Mouse (Mus musculus) kidney, embryonic 16.5 days (tissue): Measurements from ENCODE around the gene Rpl4. TPM values are rescaled to one million over a fixed set of nuclear protein-coding genes. Genes with fewer than 3 reads are reported as not detected.
"Not testable (repeated sequence)": the region's sequence is repeated elsewhere in the genome, so short reads cannot be mapped to it uniquely, and the experiment has no call there.

Experiments used
- ATAC-seq: fragments of 200-750 bp; cut with Nextera tagmentation; 2 replicates; pipeline ENCODE4 v1.8.0; 2017; ENCODE audit warnings: moderate TSS enrichment; ENCODE audit not compliant: low FRiP score, low TSS enrichment
- H3K27ac ChIP-seq: fragments of 300-500 bp; sonication (generic); 2 replicates; pipeline ENCODE4 v1.5.1; 2014; ENCODE audit warnings: low read length
- H3K27me3 ChIP-seq: fragments of 300-500 bp; sonication (generic); 2 replicates; pipeline ENCODE4 v1.6.1; 2014; ENCODE audit warnings: low read length, control low read depth, mixed read lengths; ENCODE audit not compliant: insufficient read depth
- H3K36me3 ChIP-seq: fragments of 300-500 bp; sonication (generic); 2 replicates; pipeline ENCODE4 v1.6.1; 2014; ENCODE audit warnings: low read length, control low read depth, mixed read lengths; ENCODE audit not compliant: insufficient read depth
- H3K4me1 ChIP-seq: fragments of 300-500 bp; sonication (generic); 2 replicates; pipeline ENCODE4 v1.6.1; 2014; ENCODE audit warnings: low read length, control low read depth, mixed read lengths; ENCODE audit not compliant: insufficient read depth
- H3K4me2 ChIP-seq: fragments of 300-500 bp; sonication (generic); replicated peaks from 2 replicates; pipeline ENCODE4 v1.6.1; 2014; ENCODE audit warnings: low read depth, low read length
- H3K4me3 ChIP-seq: fragments of 300-500 bp; sonication (generic); 2 replicates; pipeline ENCODE4 v1.5.1; 2014; ENCODE audit warnings: mild to moderate bottlenecking, low read length
- H3K9ac ChIP-seq: fragments of 300-500 bp; sonication (generic); replicated peaks from 2 replicates; pipeline ENCODE4 v1.6.1; 2014; ENCODE audit warnings: low read length
- H3K9me3 ChIP-seq: fragments of 300-500 bp; sonication (generic); 2 replicates; pipeline ENCODE4 v1.6.1; 2016; ENCODE audit warnings: low read length, control low read depth
- WGBS: fragments of 180-500 bp; shearing (Covaris S2); extraction: QIAGEN DNeasy Blood & Tissue Kit; methylation state at CpG from one replicate; pipeline ENCODE4 v1.1.7; 2014; 5-methylcytosine and 5-hydroxymethylcytosine counted together
- polyA plus RNA-seq: library from polyadenylated mRNA; unstranded; fragments of >200 nt; fragmentation: Nextera tagmentation; extraction: Ambion mirVana; gene quantifications from 2 replicates; pipeline ENCODE4 v1.2.1, GENCODE M21; 2015

The Rpl4 gene
- 1,111 and 1,181 TPM in 2 replicates for polyA plus RNA-seq

DNA sequence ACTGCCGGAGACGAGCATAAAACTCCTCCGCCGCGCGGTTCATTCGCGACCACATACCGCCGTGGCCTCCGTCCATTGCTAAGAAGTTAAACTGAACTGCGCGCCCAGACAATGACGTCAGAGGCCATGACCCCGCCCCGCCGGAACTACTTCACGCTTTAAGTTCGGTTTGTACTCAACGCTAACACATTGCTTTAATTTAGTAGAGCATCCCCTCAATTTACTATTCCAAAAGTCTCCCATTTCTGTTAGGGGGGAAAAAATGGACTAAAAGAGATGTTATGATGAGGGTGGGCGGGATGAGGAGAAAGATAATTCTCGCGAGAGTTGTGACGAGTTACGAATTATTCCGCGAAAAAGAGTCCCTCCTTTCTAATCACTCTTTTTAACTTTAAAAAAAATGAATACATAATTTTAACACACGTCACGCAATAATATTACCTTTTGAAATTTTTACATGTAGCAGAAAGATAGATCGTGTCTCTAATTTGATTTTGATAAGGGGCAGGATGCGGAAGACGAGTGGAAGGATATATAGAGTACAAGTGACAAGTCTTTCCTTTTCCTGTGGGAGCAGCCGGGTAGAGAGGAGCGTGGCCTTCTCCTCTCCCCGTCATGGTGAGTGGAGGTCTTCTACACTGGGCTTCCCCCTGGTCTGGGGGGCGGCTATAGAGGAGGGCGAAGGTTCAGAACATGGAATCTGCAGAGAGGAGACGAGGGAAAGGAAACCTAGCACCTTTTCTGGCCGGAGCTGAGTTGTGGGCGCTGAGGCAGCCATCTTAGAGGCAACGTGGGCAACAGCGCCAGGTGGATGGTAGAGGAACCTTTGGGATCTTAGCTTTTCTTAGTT lies at the start of gene Rpl4, which contains the start of gene Zwilch:
Rpl4 (plus strand) TSS at position 560 of the 850 bp plus-strand sequence.
Zwilch (minus strand) TSS at position 289 of the 850 bp plus-strand sequence.
- H3K9me3 ChIP-seq: no peaks in the 10 kb centered on the region
- peak within 1 kb of the TSS; percentile 88 for H3K9ac ChIP-seq
- H3K4me1 ChIP-seq: peaks cover 17% of the 10 kb centered on the region
- WGBS: under 1% methylated on average over 42 of the region's 42 CpGs
- peak within 1 kb of the TSS; percentile 65 for H3K4me3 ChIP-seq
- peak within 1 kb of the TSS; percentile 85 for H3K4me2 ChIP-seq
- H3K27me3 ChIP-seq: no peaks in the 10 kb centered on the region
- H3K36me3 ChIP-seq: peaks cover 37% of the 10 kb centered on the region
- H3K27ac ChIP-seq: peak within 1 kb of the TSS; percentile 98
- peak; percentile 88 for ATAC-seq

DNA sequence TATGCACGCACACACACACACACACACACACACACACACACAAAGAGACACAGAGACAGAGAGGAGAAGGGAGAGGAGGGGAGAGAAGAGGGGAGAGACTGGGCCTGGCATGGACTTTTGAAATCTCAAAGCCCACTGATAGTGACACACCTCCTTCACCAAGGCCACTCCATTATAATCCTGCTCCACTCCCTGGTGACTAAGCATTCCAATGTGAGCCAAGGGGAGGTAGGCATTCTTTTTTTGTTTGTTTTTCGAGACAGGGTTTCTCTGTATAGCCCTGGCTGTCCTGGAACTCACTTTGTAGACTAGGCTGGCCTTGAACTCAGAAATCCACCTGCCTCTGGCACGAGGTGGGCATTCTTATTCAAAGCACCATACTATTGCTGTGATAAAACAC lies 48.3 kb upstream of the Rpl4 start:
- H3K9ac ChIP-seq, H3K9me3 ChIP-seq, H3K27ac ChIP-seq, H3K4me3 ChIP-seq, ATAC-seq, H3K4me2 ChIP-seq, H3K4me1 ChIP-seq, H3K36me3 ChIP-seq, H3K27me3 ChIP-seq: not testable (repeated sequence)
- WGBS: 63% methylated on average over 3 of the region's 3 CpGs

DNA sequence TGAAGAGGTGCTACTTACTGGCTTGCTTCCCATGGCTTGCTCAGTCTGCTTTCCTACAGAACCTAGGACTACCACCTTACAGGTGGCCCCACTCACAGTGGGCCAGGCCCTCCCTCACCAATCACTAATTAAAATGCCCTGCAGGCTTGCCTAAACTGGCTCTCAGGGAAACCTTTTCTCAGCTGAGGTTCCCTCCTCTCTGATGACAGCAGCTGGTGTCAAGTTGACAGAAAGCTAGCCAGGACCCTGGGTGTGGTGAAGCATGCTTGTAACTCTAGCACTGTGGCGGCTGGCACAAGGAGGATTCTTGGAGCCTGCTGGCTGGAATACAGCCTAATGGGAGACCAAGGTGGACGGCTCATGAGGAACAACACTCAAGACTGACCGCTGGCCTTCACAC lies 47.9 kb upstream of the Rpl4 start:
- H3K4me3 ChIP-seq: no peak overlapping the region
- 35% methylated on average over 3 of the region's 3 CpGs for WGBS
- H3K4me1 ChIP-seq: peaks cover 7% of the 10 kb centered on the region; the same call in 1 of the 2 replicates
- no peaks in the 10 kb centered on the region for H3K36me3 ChIP-seq
- no peak overlapping the region for H3K27ac ChIP-seq
- no peak overlapping the region for H3K4me2 ChIP-seq
- no peaks in the 10 kb centered on the region for H3K27me3 ChIP-seq
- H3K9me3 ChIP-seq: no peaks in the 10 kb centered on the region
- peak; percentile 66 for ATAC-seq
- no peak overlapping the region for H3K9ac ChIP-seq

DNA sequence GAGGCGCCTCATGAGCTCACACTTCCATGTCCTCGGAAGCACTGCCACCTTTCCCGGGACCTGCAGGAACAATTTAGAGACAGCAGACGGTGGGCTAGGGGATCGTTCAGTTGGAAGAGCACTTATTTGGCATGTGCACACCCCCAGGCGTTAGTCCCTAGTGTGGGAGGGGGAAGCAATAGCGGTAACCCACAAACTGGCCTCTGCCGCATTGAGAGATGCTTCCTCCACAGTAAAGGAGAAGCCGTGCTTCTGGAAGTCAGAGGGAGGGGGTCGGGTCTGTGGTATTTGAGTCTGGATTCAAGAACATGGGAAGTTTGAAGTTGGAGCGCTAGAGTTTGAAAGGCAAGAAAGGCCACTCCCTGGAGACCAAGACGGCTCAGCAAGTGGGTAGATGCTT lies 47.1 kb upstream of the Rpl4 start:
- H3K9me3 ChIP-seq: no peaks in the 10 kb centered on the region
- no peak for ATAC-seq
- no peak overlapping the region for H3K9ac ChIP-seq
- 43% methylated on average over 12 of the region's 12 CpGs for WGBS
- H3K27me3 ChIP-seq: no peaks in the 10 kb centered on the region
- H3K4me2 ChIP-seq: 0 out of 2 replicates have a peak overlapping the region, but pooled peaks have one; percentile 2
- H3K36me3 ChIP-seq: no peaks in the 10 kb centered on the region
- H3K27ac ChIP-seq: no peak overlapping the region
- H3K4me1 ChIP-seq: peaks cover 7% of the 10 kb centered on the region; the same call in 1 of the 2 replicates
- no peak overlapping the region for H3K4me3 ChIP-seq

DNA sequence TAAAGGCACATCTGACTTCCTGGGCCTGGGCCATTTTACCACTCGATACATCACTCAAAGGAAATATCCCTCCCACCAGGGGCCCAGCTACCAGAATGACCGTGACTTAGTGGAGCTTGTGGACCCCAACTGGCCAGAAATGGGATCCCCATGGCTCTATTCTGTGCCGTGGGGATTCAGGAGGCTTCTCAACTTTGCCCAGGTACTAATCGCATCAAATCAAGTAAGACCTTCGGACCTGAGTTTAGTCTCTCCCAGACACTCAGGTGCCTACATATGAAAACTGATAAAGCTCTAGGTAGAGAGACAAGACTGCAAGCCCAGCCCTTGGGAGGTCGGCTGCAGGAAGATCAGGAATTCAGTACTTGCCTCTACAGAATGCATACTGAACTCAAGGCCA lies 41.6 kb upstream of the Rpl4 start:
- Histone ChIP-seq H3K4me1 (no peaks in the 10 kb centered on the region), H3K27ac (no peak overlapping the region), H3K36me3 (no peaks in the 10 kb centered on the region), H3K4me2 (no peak overlapping the region), H3K9ac (no peak overlapping the region), H3K27me3 (no peaks in the 10 kb centered on the region), H3K9me3 (no peaks in the 10 kb centered on the region), H3K4me3 (no peak overlapping the region)
- WGBS: 82% methylated on average over 6 of the region's 6 CpGs
- ATAC-seq: no peak

DNA sequence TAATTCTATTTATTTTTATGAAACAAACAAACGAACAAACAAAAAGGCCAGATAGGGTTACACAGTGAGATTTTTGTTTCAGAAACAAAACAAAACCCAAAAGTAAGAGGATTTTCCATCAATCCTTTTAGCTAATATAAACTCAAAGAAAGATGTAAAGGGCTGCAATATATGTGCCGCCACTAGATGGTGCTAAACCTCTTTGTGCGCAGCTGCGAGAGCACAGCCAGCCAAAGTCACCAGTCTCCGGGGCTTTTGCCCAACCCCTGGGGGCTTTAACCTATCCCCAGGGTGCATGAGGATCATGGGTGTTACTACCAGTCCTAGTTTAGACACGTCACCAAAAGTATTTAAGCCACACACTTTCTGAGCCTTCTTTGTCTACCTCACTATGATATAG lies 34.3 kb upstream of the Rpl4 start:
- H3K4me3 ChIP-seq, H3K27me3 ChIP-seq, H3K4me1 ChIP-seq, ATAC-seq, H3K9me3 ChIP-seq, H3K9ac ChIP-seq, H3K27ac ChIP-seq, H3K4me2 ChIP-seq: not testable (repeated sequence)
- 3% methylated on average over 6 of the region's 6 CpGs for whole genome bisulfite sequencing
- H3K36me3 ChIP-seq: peaks cover 30% of the 10 kb centered on the region; the same call in 1 of the 2 replicates

DNA sequence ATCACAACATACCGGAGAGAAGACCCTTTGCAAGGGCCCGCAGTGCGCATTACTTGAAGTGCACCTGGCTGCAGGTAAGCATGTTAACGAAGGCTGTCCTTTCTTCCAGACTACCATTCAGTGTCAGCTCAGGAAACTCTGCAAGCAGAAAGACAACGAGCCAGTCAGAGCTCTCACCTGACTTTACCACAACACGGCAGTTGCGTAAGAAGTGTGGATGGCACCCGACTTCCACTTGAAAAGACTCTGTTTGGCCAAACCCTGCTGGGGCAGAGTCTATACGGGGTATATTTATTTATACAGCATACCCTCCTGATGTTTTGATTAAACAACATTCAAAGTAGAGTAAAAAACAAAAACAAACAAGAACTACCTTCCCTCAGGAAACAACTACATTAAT lies 33.3 kb upstream of the Rpl4 start:
- H3K9ac ChIP-seq: no peak overlapping the region
- H3K27me3 ChIP-seq: no peaks in the 10 kb centered on the region
- H3K27ac ChIP-seq: no peak overlapping the region
- no peaks in the 10 kb centered on the region for H3K4me1 ChIP-seq
- no peak overlapping the region for H3K4me2 ChIP-seq
- H3K4me3 ChIP-seq: no peak overlapping the region
- peaks cover 30% of the 10 kb centered on the region; the same call in 1 of the 2 replicates for H3K36me3 ChIP-seq
- no peaks in the 10 kb centered on the region for H3K9me3 ChIP-seq
- 91% methylated on average over 9 of the region's 9 CpGs for whole genome bisulfite sequencing
- ATAC-seq: no peak

DNA sequence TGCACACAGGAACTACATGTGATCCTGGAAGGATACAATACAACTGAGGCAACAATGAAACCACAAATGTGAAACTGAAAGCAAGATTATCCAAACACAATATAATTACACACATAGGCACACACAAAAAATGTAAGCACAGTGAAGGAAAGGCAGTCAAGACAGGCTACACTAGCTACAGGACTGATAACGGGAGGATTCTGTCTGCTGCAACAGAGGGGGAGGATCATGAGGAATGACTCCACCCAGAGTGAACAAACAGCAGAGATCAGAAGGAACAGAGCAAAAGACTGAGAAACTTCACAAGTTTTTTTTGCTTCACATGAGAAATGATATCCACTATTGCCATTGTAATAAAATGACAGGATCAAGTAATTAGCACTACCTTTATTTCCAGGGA lies 16.5 kb upstream of the Rpl4 start:
- Histone ChIP-seq H3K9ac (no peak overlapping the region), H3K4me1 (no peaks in the 10 kb centered on the region), H3K27ac (no peak overlapping the region), H3K4me3 (no peak overlapping the region), H3K36me3 (peaks cover 42% of the 10 kb centered on the region), H3K27me3 (no peaks in the 10 kb centered on the region), H3K4me2 (no peak overlapping the region), H3K9me3 (no peaks in the 10 kb centered on the region)
- WGBS: 97% methylated on average over 1 of the region's 1 CpGs
- no peak for ATAC-seq

DNA sequence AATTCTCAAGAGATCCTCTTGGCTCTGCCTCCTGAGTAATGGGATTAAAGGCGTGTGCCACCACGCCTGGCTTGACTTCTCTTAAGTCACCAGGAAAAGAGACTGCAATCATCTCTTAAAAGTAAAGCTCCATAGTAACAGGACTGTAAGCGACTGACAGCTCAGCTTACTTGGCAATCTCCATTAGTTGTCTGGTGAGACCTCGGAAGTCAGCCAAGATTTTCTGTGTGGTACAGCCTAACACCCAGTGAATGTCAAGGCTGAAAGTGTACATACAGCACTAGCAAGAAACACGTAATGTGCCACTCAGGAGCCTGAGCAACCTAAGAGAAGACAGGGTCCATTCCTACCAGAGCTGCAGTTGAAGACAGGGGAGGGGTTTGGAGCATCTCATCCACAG lies 12.7 kb upstream of the Rpl4 start:
- 95% methylated on average over 5 of the region's 5 CpGs for WGBS
- no peak overlapping the region for H3K4me3 ChIP-seq
- H3K27me3 ChIP-seq: no peaks in the 10 kb centered on the region
- no peak overlapping the region for H3K9ac ChIP-seq
- no peak overlapping the region for H3K4me2 ChIP-seq
- no peak for ATAC-seq
- no peaks in the 10 kb centered on the region for H3K9me3 ChIP-seq
- H3K4me1 ChIP-seq: no peaks in the 10 kb centered on the region
- peaks cover 31% of the 10 kb centered on the region for H3K36me3 ChIP-seq
- H3K27ac ChIP-seq: no peak overlapping the region

DNA sequence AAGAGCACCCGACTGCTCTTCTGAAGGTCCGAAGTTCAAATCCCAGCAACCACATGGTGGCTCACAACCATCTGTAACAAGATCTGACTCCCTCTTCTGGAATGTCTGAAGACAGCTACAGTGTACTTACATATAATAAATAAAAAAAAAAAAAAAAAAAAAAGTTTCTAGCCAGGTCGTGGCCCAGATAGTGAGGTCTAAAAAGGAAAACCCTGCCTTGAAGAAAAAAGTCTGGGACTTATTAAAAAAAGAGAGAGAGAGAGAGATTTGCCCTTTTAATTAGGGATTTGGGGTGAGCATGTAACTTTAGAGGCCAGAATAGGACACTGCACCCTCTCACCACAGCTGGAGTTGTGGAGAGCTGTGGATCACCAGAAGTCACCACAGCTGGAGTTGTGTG lies 3.2 kb upstream of the Rpl4 start:
- WGBS: 96% methylated on average over 3 of the region's 3 CpGs
- H3K4me2 ChIP-seq, H3K27ac ChIP-seq, ATAC-seq, H3K9ac ChIP-seq, H3K9me3 ChIP-seq, H3K27me3 ChIP-seq, H3K36me3 ChIP-seq, H3K4me3 ChIP-seq: not testable (repeated sequence)
- peaks cover 14% of the 10 kb centered on the region for H3K4me1 ChIP-seq
